Mouse (Mus musculus) CD4-positive, CD25-positive, alpha-beta regulatory T cell, adult 2 months (primary cell): Measurements from ENCODE around the gene Tas2r136.

Experiments
- DNase-seq: peaks from one replicate; pipeline ENCODE4 v3.0.0-alpha.2; 2012; ENCODE audit warnings: low read depth, low spot score

The Tas2r136 gene

DNA sequence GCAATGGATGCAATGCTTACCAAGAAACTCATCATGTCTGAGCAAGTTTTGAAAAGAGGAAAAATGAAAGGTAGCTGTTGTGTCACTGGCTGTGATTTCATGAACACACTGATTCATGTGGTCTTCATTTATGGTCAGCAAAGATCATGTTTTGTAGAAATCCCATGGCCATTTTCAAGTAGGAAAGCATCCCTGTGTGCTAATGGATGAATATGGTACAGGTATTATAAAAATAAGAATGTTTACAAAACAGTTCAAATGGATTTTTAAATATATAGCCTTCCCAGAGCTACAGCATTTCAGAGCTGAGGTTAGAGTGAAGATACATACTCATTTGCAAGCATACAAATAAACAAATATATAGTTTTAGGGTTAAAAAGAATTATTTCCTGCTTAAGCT lies at the start of gene Tas2r136:
Gene Tas2r136 (minus strand): TSS at position 101 of the 400 bp plus-strand sequence.
- DNase-seq, result no peak

DNA sequence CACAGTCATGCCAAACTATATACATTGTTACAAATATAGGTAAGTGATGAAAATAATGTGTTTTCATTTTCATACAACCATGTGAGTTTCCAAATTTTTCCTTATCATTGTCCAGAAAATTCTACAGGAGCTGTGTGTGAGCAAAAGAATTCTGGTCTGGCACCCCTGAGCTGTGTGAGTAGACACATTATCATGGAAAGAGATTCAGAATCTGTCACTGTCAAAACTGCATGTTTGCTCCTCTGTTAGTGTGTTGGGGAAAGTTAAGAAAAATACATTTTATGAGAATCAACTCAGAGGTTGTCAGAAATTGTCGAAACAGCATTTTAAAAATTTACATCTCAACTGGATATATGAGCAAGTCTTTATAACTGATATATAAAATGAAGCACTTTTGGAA lies 24.6 kb upstream of the Tas2r136 start, which contains the start of gene Tas2r117:
Gene Tas2r117 (plus strand): TSS at position 301 of the 400 bp plus-strand sequence.
- DNase-seq, result no peak

DNA sequence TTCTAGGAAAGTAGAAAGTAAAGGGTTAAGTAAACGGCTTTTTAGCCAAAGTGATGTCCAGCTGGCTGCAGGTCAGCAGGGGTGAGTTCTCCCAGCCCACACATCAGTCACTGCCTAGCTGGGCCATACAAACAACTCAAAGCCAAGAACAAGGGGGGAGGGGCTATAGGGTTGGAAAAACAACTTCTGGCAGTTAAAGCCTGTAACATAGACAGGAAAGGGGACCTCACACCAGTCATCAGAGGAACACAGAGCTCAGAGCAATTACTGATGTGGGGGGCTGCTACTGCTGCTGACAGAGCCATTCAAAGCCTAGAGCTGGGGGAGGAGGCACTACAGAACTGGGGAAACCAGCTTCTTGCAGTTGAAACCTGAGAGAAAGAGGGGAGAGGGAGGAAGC lies 17.4 kb upstream of the Tas2r136 start:
- DNase-seq, result no peak

DNA sequence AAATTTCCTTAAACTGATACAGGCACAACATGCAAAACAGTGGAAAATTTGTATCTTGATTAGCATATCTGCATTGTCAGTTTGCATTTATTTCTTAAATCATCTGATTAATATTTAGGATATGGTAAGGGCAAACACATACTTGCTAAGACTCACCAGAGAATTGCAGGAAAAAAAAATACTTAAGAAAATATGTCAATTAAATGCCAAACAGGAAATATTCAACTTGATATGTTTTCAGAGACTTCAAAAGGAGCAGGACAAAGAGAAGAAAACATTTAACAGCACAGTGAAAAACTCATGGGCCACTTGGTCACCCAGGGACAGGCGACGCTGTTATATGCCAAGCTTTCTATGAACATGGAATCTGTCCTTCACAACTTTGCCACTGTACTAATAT lies 16.1 kb downstream of the Tas2r136 start, which contains the start of gene Tas2r102:
Gene Tas2r102 (plus strand): TSS at position 301 of the 400 bp plus-strand sequence.
- no peak for DNase-seq

DNA sequence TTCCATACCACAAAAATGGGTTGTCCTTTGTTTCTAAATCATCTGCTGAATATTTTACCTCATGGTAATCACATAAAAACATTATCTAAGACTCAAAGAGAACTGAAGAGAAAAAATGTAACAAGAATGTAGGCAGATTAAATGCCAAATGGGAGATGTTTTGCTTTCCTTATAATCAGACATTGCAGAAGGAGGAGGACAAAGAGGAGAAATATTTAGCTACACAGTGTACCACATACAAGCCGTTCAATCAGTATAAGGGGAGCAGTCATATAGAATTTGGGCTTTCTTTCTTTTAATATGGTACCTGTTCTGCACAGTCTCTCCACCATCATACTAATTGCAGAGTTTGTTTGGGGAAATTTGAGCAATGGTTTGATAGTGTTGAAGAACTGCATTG lies 23.5 kb downstream of the Tas2r136 start, which contains the start of gene Tas2r124:
Gene Tas2r124 (plus strand): TSS at position 301 of the 400 bp plus-strand sequence.
- no peak for DNase-seq

DNA sequence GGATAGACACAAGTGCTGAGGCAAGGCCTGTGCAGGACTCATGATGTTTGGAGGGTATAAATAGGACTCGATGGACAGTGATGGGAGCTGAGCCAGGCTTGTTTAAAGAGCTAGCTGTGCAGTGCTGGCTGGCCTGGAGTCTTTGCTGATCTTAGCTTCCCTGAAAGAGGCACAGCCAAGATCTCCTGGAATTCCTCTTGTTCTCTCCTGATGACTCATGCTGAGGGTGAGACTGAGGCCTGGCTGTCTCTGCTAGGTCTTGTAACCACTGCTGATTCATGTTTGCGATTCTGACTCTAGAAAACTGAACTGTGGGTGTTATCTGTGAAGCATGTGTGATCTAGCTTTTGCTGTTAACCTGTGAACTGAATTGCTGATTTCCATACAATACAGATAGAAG lies 27.8 kb downstream of the Tas2r136 start:
- no peak for DNase-seq

DNA sequence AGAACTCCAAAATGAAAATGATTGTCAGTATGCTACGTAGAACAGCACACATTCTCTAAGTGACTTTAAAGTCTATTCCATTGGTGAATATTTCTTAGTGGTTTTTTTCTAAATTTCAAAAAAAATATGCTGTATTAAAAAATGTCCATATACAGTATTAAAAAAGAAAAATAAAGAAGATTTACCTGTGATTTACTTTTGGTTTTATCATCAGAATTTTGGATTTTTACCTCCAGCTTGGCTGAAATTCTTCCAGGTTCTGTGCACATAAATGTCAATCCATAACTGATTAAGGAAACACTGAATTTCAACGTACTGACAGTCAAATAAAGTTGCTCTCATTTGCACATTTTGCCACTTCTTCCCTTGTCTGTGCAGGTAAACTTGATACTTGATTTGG lies 40.0 kb downstream of the Tas2r136 start, which contains the start of gene Tas2r115:
Gene Tas2r115 (minus strand): TSS at position 101 of the 400 bp plus-strand sequence.
- no peak for DNase-seq
